Mouse (Mus musculus) cerebellum, postnatal 25 days (tissue): ENCODE data around the gene Gm10153.
"Not testable (repeated sequence)": the region's sequence is repeated elsewhere in the genome, so short reads cannot be mapped to it uniquely, and the experiment has no call there.

Experiments used
- DNase-seq, 2 experiments: peaks; one replicate each; pipeline ENCODE4 v3.0.0; 2021; ENCODE audit warnings: mixed read lengths in 2 of 2

The Gm10153 gene

GRCm38 (mm10) chr7:142143506-142144010 is 46.6 kb downstream of the Gm10153 start:
- DNase-seq = not testable (repeated sequence)

- no peak for DNase-seq
These were observed 49.5 kb downstream of the Gm10153 start for GRCm38 (mm10) chr7:142140696-142141095.
